ENCODE assay signal across 9 mouse cellular contexts in genomic region chr17:17829052-17829785, GRCm38 (mm10). TPM values are rescaled to one million over a fixed set of nuclear protein-coding genes. Genes with fewer than 3 reads are reported as not detected.
DNase-seq lines count a peak whose midpoint lies in the region; ATAC-seq and TF ChIP-seq lines count a peak whose summit lies in the region.
"Had no signal": no experiment of that assay in that cellular context is flagged by ENCODE, and none has a peak within 500 bp of the region (broad histone marks: within the 10 kb centered on the region; RNA-seq: fewer than 3 reads in every experiment).

No protein-coding gene starts in this region.

- H3K9me3 ChIP-seq in embryonic facial prominence, embryonic 11.5 days (replicated peaks; ENCODE audit: control insufficient read depth, low read length) = no peaks in the 10 kb centered on the region
- no peaks in the 10 kb centered on the region for H3K9me3 ChIP-seq in intestine, postnatal 0 days (ENCODE audit: control insufficient read depth)
- H3K9me3 ChIP-seq in neural tube, embryonic 13.5 days = no peaks in the 10 kb centered on the region

- DNase-seq in cerebellum, adult 2 months = peak; percentile 32 to 44
- DNase-seq in 3T3-L1 (ENCODE audit: low read depth, low spot score) = peak; percentile 47
- DNase-seq in embryonic facial prominence, embryonic 11.5 days (ENCODE audit: low spot score) = no peak
- DNase-seq in gastrocnemius, postnatal 14 days = no peak

- intact Hi-C loops in gastrocnemius, postnatal 14 days (cut with DNase I; ENCODE audit: low total_unique reads) = no loop called here

- peak overlapping the region; percentile 91 for H3K4me3 ChIP-seq in cerebellum, adult 2 months (replicated peaks; ENCODE audit: insufficient read depth, low read depth, low read length)
- peak overlapping the region; percentile 86 for H3K4me3 ChIP-seq in embryonic facial prominence, embryonic 11.5 days (ENCODE audit: low read depth, low read length)
- peak overlapping the region; percentile 79 for H3K4me3 ChIP-seq in intestine, postnatal 0 days (ENCODE audit: low read depth, low read length)
- H3K4me3 ChIP-seq in neural tube, embryonic 13.5 days = peak overlapping the region; percentile 88

- no peak for TF ChIP-seq POLR2A in cerebellum, adult 2 months (IDR thresholded peaks at IDR 0.05; ENCODE audit: borderline replicate concordance, insufficient read depth, low read length)

- peak overlapping the region; percentile 76 for H3K4me2 ChIP-seq in embryonic facial prominence, embryonic 11.5 days (ENCODE audit: low read depth, low read length)
- peak overlapping the region; percentile 90 for H3K4me2 ChIP-seq in intestine, postnatal 0 days (replicated peaks; ENCODE audit: low read depth)
- H3K4me2 ChIP-seq in neural tube, embryonic 13.5 days = peak overlapping the region; percentile 94

- TF ChIP-seq CTCF in cerebellum, adult 2 months (IDR thresholded peaks at IDR 0.05; ENCODE audit: borderline replicate concordance, insufficient read depth, low read depth, low read length) = no peak
- no peak for TF ChIP-seq CTCF in intestine, postnatal 0 days (IDR thresholded peaks at IDR 0.05; ENCODE audit: low read depth)

- H3K36me3 ChIP-seq in embryonic facial prominence, embryonic 11.5 days (replicated peaks; ENCODE audit: control insufficient read depth, insufficient read depth, low read depth, low read length) = no peaks in the 10 kb centered on the region; the same call in 1 of the 2 replicates
- no peaks in the 10 kb centered on the region for H3K36me3 ChIP-seq in intestine, postnatal 0 days (ENCODE audit: control insufficient read depth, insufficient read depth)
- peaks cover 32% of the 10 kb centered on the region for H3K36me3 ChIP-seq in neural tube, embryonic 13.5 days

- WGBS in cerebellum, adult 2 months = 2% methylated on average over 6 of the region's 6 CpGs
- 3% methylated on average over 6 of the region's 6 CpGs for WGBS in embryonic facial prominence, embryonic 11.5 days
- 24% methylated on average over 6 of the region's 6 CpGs for WGBS in intestine, postnatal 0 days
- 2% methylated on average over 6 of the region's 6 CpGs for WGBS in neural tube, embryonic 13.5 days

- H3K27ac ChIP-seq in cerebellum, adult 2 months (ENCODE audit: insufficient read depth, low read length) = peak overlapping the region; percentile 65; the same call in 1 of the 2 replicates
- H3K27ac ChIP-seq in embryonic facial prominence, embryonic 11.5 days (replicated peaks; ENCODE audit: low read depth, low read length) = peak overlapping the region; percentile 100
- H3K27ac ChIP-seq in intestine, postnatal 0 days (ENCODE audit: low read depth, low read length) = peak overlapping the region; percentile 91; the same call in 1 of the 2 replicates
- peak overlapping the region; percentile 100 for H3K27ac ChIP-seq in neural tube, embryonic 13.5 days (replicated peaks)

- peak overlapping the region; percentile 88 for H3K9ac ChIP-seq in embryonic facial prominence, embryonic 11.5 days (replicated peaks; ENCODE audit: low read length)
- H3K9ac ChIP-seq in intestine, postnatal 0 days (ENCODE audit: low read depth, low read length) = peak overlapping the region; percentile 31
- H3K9ac ChIP-seq in neural tube, embryonic 13.5 days = peak overlapping the region; percentile 99

- H3K27me3 ChIP-seq in cerebellum, adult 2 months (ENCODE audit: control insufficient read depth, insufficient read depth, low read length) = no peaks in the 10 kb centered on the region
- no peaks in the 10 kb centered on the region for H3K27me3 ChIP-seq in embryonic facial prominence, embryonic 11.5 days (ENCODE audit: control insufficient read depth, insufficient read depth, low read length)
- no peaks in the 10 kb centered on the region for H3K27me3 ChIP-seq in intestine, postnatal 0 days (replicated peaks; ENCODE audit: control insufficient read depth, insufficient read depth, low read length)
- H3K27me3 ChIP-seq in neural tube, embryonic 13.5 days = no peaks in the 10 kb centered on the region

- H3K4me1 ChIP-seq in cerebellum, adult 2 months (ENCODE audit: control insufficient read depth, insufficient read depth, low read length) = peaks cover 4% of the 10 kb centered on the region; the same call in 1 of the 2 replicates
- H3K4me1 ChIP-seq in embryonic facial prominence, embryonic 11.5 days (ENCODE audit: control insufficient read depth, insufficient read depth, low read length) = peaks cover 7% of the 10 kb centered on the region
- H3K4me1 ChIP-seq in intestine, postnatal 0 days (replicated peaks; ENCODE audit: control insufficient read depth, insufficient read depth, low read length) = no peaks in the 10 kb centered on the region
- H3K4me1 ChIP-seq in neural tube, embryonic 13.5 days (replicated peaks) = peaks cover 51% of the 10 kb centered on the region

- ATAC-seq in cerebellum, adult (ENCODE audit: insufficient number of reproducible peaks, low FRiP score, low TSS enrichment) = no peak
- no peak for ATAC-seq in embryonic facial prominence, embryonic 11.5 days (replicated peaks; ENCODE audit: insufficient number of reproducible peaks, low FRiP score, low TSS enrichment, low read depth)
- no peak for ATAC-seq in intestine, postnatal 0 days
- no peak for ATAC-seq in neural tube, embryonic 13.5 days (ENCODE audit: low read depth)
- ATAC-seq in activated CD4-positive, CD25-positive, alpha-beta regulatory T cell, adult 4 months = no peak

RNA-seq across cellular contexts. Expression of gene Spaca6, which starts 2.3 kb away (rescaled TPM):
- polyA plus RNA-seq in cerebellum, adult 2 months (2012; rRNA removed) = 132 and 138 TPM in 2 replicates
- 13.7 and 18.5 TPM in 2 replicates for polyA plus RNA-seq in embryonic facial prominence, embryonic 11.5 days (2014; fragmentation: Nextera tagmentation; extraction: Ambion mirVana)
- polyA plus RNA-seq in intestine, postnatal 0 days (2015; fragmentation: Nextera tagmentation; extraction: Ambion mirVana) = 4.3 and 5.0 TPM in 2 replicates
- polyA plus RNA-seq in neural tube, embryonic 13.5 days (2015; fragmentation: Nextera tagmentation; extraction: Ambion mirVana) = 31.4 and 36.0 TPM in 2 replicates
- 1 to 10 TPM; 5.1 to 6.2 TPM for polyA plus RNA-seq in activated CD4-positive, CD25-positive, alpha-beta regulatory T cell, adult 4 months (2017; shearing (Covaris generic))
- 1 to 10 TPM; 6.8 to 9.1 TPM for total RNA-seq in gastrocnemius, postnatal 14 days (2021)

RNA-seq across cellular contexts. Expression of gene Has1, which starts 25.8 kb away (rescaled TPM):
- polyA plus RNA-seq in cerebellum, adult 2 months (2012; rRNA removed) = 0.78 and 0.93 TPM in 2 replicates
- polyA plus RNA-seq in embryonic facial prominence, embryonic 11.5 days (2014; fragmentation: Nextera tagmentation; extraction: Ambion mirVana) = 0.70 and 0.74 TPM in 2 replicates
- 0.65 and 0.66 TPM in 2 replicates for polyA plus RNA-seq in intestine, postnatal 0 days (2015; fragmentation: Nextera tagmentation; extraction: Ambion mirVana)
- 0.63 and 0.70 TPM in 2 replicates for polyA plus RNA-seq in neural tube, embryonic 13.5 days (2015; fragmentation: Nextera tagmentation; extraction: Ambion mirVana)
- polyA plus RNA-seq in activated CD4-positive, CD25-positive, alpha-beta regulatory T cell, adult 4 months (2017; shearing (Covaris generic)) = not detected
- under 1 TPM in 1 of 2 experiments, not detected in 1; 0.09 TPM for total RNA-seq in gastrocnemius, postnatal 14 days (2021)

RNA-seq across cellular contexts. Expression of gene Fpr1, which starts 54.5 kb away (rescaled TPM):
- not detected in 2 replicates for polyA plus RNA-seq in cerebellum, adult 2 months (2012; rRNA removed)
- 0.15 TPM in 1 of 2 replicates, not detected in the other for polyA plus RNA-seq in embryonic facial prominence, embryonic 11.5 days (2014; fragmentation: Nextera tagmentation; extraction: Ambion mirVana)
- 0.26 and 0.37 TPM in 2 replicates for polyA plus RNA-seq in intestine, postnatal 0 days (2015; fragmentation: Nextera tagmentation; extraction: Ambion mirVana)
- polyA plus RNA-seq in neural tube, embryonic 13.5 days (2015; fragmentation: Nextera tagmentation; extraction: Ambion mirVana) = 0.14 TPM in 1 of 2 replicates, not detected in the other
- polyA plus RNA-seq in activated CD4-positive, CD25-positive, alpha-beta regulatory T cell, adult 4 months (2017; shearing (Covaris generic)) = under 1 TPM in 1 of 2 experiments, not detected in 1; 0.33 TPM
- not detected for total RNA-seq in gastrocnemius, postnatal 14 days (2021)
- total RNA-seq: heart, adult 18-20 months had no signal

RNA-seq across cellular contexts. Expression of gene Fpr2, which starts 58.4 kb away (rescaled TPM):
- polyA plus RNA-seq in cerebellum, adult 2 months (2012; rRNA removed) = 0.52 and 1.0 TPM in 2 replicates
- polyA plus RNA-seq in embryonic facial prominence, embryonic 11.5 days (2014; fragmentation: Nextera tagmentation; extraction: Ambion mirVana) = not detected in 2 replicates
- 0.17 TPM in 1 of 2 replicates, not detected in the other for polyA plus RNA-seq in intestine, postnatal 0 days (2015; fragmentation: Nextera tagmentation; extraction: Ambion mirVana)
- 0.28 TPM in 1 of 2 replicates, not detected in the other for polyA plus RNA-seq in neural tube, embryonic 13.5 days (2015; fragmentation: Nextera tagmentation; extraction: Ambion mirVana)
- under 1 TPM in 1 of 2 experiments, not detected in 1; 0.69 TPM for polyA plus RNA-seq in activated CD4-positive, CD25-positive, alpha-beta regulatory T cell, adult 4 months (2017; shearing (Covaris generic))
- total RNA-seq in gastrocnemius, postnatal 14 days (2021) = not detected
- total RNA-seq: heart, adult 18-20 months had no signal

RNA-seq across cellular contexts. Expression of gene Fpr3, which starts 58.4 kb away (rescaled TPM):
- polyA plus RNA-seq in cerebellum, adult 2 months (2012; rRNA removed) = not detected in 2 replicates
- not detected in 2 replicates for polyA plus RNA-seq in embryonic facial prominence, embryonic 11.5 days (2014; fragmentation: Nextera tagmentation; extraction: Ambion mirVana)
- polyA plus RNA-seq in intestine, postnatal 0 days (2015; fragmentation: Nextera tagmentation; extraction: Ambion mirVana) = not detected in 2 replicates
- polyA plus RNA-seq in neural tube, embryonic 13.5 days (2015; fragmentation: Nextera tagmentation; extraction: Ambion mirVana) = not detected in 2 replicates
- under 1 TPM in 1 of 2 experiments, not detected in 1; 0.54 TPM for polyA plus RNA-seq in activated CD4-positive, CD25-positive, alpha-beta regulatory T cell, adult 4 months (2017; shearing (Covaris generic))
- total RNA-seq in gastrocnemius, postnatal 14 days (2021) = not detected
- total RNA-seq: heart, adult 18-20 months had no signal

Comparison
In these comparisons a context has a peak if more than half of its experiments do, and no peak if none do; other contexts are left out.
1. DNase-seq: peak in cerebellum, adult 2 months (2 of 2) and 3T3-L1 (single experiment); none in embryonic facial prominence, embryonic 11.5 days (single experiment) and gastrocnemius, postnatal 14 days (single experiment).
2. H3K9ac ChIP-seq: peak in every context shown above with its lines; median percentile 99 in neural tube, embryonic 13.5 days; 88 in embryonic facial prominence, embryonic 11.5 days; 31 in intestine, postnatal 0 days.
3. Peak in every context shown above with its lines, with median percentiles within 50 percentile points of each other: H3K27ac ChIP-seq, H3K4me3 ChIP-seq and H3K4me2 ChIP-seq.